Mouse (Mus musculus): ENCODE measurements around the gene Lgals1.
"Not testable (repeated sequence)": the region's sequence is repeated elsewhere in the genome, so short reads cannot be mapped to it uniquely, and the experiment has no call there.

Gene Lgals1

DNA sequence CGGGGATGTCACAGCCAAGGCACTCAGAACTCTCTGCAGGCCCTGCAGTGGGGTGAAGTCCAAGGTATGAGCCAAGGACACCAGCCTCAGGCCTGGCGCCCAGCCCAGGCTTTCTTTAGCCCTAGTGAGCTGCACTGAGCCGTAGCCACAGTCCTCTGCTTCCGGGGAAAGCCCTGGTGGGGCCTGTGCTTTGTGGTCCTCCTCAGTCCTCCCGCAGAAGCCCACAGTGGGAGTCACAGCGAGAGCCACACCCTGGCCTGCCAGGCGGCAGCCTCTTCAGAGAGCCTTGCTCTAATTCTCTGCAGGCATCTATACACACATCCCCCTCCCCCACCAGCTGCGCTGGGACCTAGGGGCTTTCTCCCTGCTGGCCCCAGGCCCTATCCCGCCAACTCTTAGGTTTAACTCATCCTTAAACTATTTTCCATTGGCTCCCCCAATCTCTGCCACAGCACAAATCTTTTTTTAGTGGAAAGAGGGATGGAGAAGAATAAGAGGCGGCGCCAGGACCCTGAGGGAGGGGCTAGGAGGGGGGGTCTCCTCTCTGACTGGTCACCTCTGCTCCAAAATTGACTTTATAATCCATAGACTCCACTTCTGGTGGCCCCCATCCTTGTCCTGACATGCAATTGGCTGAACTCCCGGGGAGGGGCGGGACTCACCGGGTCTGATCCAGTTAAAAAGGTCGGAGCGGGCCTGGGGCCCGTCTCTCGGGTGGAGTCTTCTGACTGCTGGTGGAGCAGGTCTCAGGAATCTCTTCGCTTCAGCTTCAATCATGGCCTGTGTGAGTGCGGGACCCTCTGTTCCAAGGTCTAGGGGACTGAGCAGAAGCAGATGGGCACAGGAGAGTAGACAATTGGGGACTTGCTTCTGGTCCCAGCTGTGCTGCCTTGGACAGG lies at the start of gene Lgals1:
Gene Lgals1, plus strand, starts transcription at position 705 of the 899 bp plus-strand sequence.
- in situ Hi-C loops (cut with MboI, MseI): no loop called here

DNA sequence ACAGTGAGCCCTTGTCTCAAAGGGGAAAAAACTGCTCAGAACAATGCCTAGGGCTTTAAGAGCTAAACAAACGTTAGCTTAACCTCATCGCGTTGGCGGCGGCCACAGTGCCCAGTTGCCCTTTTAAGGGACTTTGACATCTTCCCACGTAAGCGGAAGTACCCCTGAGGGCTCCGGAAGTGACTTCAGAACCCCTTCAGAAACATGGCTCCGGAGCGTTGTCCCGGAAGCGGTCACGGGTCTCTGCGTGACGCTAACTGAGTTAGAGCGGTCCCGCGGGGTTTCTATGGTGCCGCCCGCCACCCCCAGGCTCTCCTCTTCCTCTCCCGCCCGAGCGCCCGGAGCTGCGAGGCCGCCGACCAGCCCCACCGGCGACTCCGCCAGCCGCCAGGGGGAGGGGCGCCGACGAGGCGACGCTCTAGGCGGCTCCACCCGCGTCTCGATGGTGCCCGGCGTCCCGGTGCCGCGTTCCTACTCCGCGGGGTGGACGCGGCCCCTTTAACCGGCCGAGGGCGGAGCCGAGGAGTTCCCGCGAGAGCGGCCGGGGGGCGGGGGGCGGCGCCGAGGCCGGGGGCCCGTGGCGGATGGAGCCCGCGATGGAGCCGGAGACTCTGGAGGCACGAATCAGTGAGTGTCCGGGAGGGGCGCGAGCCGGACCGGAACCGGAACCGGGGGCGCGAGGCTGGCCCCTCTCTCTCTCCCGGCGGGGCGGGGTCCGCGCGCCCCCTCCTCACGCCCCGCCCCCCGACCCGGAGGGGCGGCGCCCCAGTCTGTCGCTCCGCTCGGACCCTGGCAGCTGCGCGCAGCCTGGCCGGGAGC lies 49.3 kb upstream of the Lgals1 start, which contains the start of gene Gga1:
Gene Gga1, plus strand, starts transcription at position 200 of the 819 bp plus-strand sequence.
- in situ Hi-C loops (cut with MboI, MseI): no loop called here

GRCm38 (mm10) chr15:78877810-78878390 lies 48.6 kb upstream of the Lgals1 start:
- in situ Hi-C loops (cut with MboI, MseI): no loop called here

GRCm38 (mm10) chr15:78878792-78879516 lies 47.6 kb upstream of the Lgals1 start:
- in situ Hi-C loops (cut with MboI, MseI): not testable (repeated sequence)

DNA sequence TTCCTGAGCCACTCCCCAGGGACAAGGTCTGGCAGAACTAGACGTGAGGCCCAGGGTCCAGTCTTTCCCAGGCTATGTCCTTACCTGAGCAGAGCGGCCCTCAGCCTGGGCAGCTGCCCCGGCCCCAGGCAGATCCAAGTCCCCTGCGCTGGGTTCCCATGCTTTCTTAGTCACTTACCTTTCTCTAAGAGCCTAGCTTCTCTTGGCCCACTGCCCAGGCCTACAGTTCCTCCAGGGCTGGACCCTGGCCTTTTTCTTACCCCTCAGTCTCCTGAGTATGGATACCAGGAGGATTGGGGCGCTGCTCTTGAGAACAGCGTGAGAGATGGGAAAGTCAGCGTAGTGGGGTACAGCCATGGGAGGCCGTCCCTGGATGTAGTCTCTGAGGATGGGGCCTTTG lies 46.1 kb upstream of the Lgals1 start:
- in situ Hi-C loops (cut with MboI, MseI): no loop called here

GRCm38 (mm10) chr15:78881828-78882227 lies 44.7 kb upstream of the Lgals1 start:
- in situ Hi-C loops (cut with MboI, MseI): no loop called here

- in situ Hi-C loops (cut with MboI, MseI): no loop called here
These were observed 37.1 kb upstream of the Lgals1 start for GRCm38 (mm10) chr15:78889401-78889853.

DNA sequence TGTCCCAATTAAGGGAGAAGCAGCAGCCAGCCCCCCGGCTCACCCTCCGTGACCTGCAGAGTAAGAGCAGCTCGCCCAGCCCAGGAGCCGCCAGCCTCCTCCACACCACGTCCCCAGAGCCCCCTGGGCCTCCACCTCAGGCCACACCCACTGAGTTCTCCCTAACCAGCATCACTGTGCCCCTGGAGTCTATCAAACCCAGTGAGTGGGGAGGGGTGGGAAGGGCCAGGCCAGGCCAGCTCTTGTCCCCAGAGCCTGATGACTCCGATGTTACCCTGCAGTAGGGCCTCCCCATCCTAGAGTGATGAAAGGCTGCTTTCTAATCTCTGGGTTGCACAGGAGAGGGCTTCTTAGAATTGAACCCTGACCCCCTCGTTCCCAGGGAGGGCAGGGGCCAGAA lies 34.1 kb upstream of the Lgals1 start:
- in situ Hi-C loops (cut with MboI, MseI): no loop called here

GRCm38 (mm10) chr15:78894726-78895125 lies 31.8 kb upstream of the Lgals1 start:
- in situ Hi-C loops (cut with MboI, MseI): no loop called here

GRCm38 (mm10) chr15:78895741-78896140 lies 30.8 kb upstream of the Lgals1 start:
- in situ Hi-C loops (cut with MboI, MseI): no loop called here

DNA sequence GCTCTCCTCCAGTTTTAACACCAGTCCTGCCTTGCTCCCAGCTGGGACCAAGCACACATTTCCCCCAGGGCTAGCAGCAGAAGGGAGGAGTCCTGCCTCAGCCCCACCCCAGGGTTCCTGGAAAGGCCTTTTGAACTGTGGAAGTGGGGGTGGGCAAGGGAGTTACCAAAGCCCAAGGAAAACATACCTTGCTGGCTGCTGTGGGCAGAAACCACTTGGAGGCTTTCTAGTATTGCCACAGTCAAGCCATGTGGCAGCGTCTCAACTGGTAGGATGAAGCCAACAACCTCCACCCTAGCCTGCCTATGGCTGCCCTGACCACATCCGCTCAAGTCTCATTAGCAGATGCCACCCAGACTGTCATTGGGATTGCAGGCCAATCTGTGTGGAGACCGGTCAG lies 30.4 kb upstream of the Lgals1 start:
- in situ Hi-C loops (cut with MboI, MseI): no loop called here

- in situ Hi-C loops (cut with MboI, MseI): no loop called here
These were observed 29.0 kb upstream of the Lgals1 start for GRCm38 (mm10) chr15:78897488-78897887.

DNA sequence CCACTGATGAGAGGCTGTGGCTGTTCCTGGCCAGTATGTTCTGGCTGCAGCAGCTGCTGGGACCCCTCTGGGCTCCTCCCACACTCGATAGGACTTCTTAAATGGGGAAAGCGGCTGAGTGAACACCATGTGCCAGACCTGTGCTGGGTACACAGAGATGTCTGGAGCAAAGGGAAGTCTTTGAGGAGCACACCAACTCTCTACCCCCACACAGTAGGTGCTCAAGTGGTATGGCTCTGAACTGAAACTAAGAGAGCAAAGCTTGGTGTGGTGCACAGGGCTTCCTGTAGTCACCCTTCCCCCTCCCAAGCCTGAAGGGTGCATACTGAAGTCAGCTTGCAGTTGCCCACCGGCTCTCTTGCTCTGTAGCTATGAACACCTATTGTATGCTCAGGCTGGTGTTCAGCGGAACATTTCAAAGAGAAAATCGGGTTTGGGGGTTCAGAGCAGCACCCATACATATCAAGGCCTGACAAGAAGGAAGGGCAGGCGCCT lies 28.0 kb upstream of the Lgals1 start:
- in situ Hi-C loops (cut with MboI, MseI): no loop called here

GRCm38 (mm10) chr15:78899409-78899739 lies 27.2 kb upstream of the Lgals1 start, which contains the start of gene Gm49510:
TSS of gene Gm49510 (plus strand) at chr15:78899667.
- in situ Hi-C loops (cut with MboI, MseI): no loop called here

DNA sequence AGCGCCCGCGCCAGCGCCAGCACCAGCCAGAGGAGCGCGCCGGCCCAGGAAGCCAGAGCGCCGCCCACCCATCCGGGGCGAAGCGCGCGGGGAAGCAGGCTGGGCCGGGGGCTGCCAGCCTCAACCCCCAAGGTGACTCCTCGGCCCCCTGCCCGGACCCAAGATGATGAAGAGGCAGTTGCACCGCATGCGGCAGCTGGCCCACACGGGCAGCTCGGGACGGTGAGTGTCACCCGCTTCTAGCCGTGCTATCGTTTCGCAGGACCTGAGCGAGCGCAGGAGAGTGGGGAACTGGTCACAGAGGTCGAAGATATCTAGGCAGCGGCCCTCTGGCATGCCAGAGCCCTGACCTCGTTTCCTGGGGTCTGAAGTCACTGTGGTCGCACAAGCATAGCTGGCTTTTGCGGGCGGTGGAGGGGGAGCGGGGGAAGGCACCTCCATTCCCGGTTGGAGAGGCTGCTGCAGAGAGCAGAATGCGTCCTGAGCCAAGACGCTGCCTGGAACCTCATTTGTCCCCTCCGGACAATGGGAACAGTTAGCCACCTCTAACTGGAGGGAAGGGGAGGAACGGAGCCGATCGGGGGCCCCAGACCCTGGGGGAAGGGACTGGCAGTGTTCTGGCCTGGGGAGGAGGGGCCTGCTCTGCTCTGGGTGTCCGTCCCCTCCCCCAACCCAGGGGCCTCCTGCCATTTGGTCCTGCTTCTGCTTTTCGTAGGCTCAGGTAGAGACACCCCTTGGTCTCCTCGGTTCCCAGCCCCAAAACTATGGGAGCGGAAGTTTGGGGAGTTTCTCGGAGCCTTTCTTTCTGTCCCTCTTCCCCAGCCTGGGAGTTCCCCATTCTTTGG lies 26.6 kb upstream of the Lgals1 start, which contains the start of gene Sh3bp1:
Gene Sh3bp1, plus strand, starts transcription at position 29 of the 845 bp plus-strand sequence.
- in situ Hi-C loops (cut with MboI, MseI): no loop called here

DNA sequence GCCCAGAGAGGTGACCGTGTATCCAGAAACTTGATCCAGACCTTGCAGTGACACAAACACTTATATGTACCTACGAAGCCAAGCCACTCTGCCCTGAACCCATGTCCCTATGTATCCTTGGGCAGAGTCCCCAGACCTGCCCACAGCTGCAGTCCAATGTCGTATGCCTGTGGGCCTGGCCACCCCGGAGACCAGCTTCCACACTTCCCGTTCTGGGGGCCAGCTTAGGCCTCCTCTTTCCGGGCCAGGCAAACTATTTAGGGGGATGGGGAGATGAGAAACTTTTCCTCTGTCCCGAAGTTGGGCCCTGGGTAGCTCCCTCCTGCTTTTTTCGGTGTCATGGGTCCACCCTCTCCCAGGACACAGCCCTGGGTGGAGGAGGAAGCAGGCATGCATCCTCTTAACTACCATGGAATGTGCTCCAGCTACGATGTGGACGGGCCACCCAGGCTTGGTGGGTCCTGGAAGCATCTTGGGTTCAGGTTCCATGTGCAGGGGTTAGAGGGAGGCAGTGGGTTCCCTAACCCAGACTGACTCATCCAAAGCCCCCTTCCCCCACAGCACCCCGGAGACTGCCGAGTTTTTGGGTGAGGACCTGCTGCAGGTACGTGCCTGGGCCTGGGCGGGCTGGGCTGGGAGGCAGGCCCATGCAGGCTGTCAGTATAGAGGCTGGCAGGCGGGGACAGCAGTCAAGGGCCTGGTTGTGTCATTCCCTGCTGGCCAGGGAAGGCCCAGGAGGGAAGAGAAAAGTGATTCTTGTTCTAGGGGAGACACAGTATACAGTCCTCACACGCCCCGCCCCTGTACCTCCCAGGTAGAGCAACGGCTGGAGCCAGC lies 25.7 kb upstream of the Lgals1 start:
- in situ Hi-C loops (cut with MboI, MseI): no loop called here

- in situ Hi-C loops (cut with MboI, MseI): no loop called here
These were observed 25.1 kb upstream of the Lgals1 start for GRCm38 (mm10) chr15:78901422-78901789.

DNA sequence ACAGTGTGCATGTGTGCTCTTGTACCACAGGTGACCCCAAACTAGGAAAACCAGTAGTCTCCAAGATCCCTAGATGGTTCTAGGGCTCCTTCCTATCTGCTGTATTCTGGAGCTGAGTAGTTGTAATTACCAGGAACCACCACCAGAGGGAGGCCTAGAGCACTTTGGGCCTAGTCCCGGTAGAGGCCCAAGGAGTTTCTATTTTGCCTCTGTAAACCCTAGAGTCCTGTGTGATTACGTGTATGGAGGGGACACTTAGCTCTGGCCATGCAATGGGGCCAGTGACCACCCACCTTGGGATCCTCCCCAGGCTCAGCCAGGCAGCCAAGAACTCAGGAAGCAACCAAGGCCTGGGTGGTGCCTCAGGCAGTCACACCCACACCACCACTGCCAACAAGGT lies 23.3 kb upstream of the Lgals1 start:
- in situ Hi-C loops (cut with MboI, MseI): no loop called here

DNA sequence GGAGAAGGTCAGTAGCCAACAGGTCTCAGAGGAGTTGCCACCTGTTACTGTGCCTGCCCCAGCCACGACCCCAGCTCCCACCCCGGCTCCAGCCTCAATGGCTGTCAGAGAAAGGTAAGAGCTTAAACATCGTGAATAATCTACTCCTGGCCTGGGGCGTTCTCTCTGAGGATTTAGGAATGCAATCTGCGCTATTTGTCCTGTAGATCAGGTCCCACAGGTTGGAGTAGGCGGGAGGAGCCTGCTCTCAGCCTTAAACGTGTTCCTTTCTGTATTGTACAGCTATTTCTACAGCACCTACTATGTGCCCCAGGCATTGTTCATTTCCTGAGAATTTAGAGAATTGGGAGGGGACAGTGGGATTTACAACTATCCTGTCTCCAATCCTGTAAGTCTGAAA lies 18.1 kb upstream of the Lgals1 start:
- in situ Hi-C loops (cut with MboI, MseI): loop anchor here (5.0 kb wide), 1 partner anchor 779 kb away; the partner anchor contains the start of gene Josd1
